Mouse (Mus musculus): ENCODE results near the gene Gpatch3. TPM values are rescaled to one million over a fixed set of nuclear protein-coding genes. Genes with fewer than 3 reads are reported as not detected.

Gpatch3 gene
- polyA plus RNA-seq, 1 experiment from 2014 or later = 10.0 TPM

DNA sequence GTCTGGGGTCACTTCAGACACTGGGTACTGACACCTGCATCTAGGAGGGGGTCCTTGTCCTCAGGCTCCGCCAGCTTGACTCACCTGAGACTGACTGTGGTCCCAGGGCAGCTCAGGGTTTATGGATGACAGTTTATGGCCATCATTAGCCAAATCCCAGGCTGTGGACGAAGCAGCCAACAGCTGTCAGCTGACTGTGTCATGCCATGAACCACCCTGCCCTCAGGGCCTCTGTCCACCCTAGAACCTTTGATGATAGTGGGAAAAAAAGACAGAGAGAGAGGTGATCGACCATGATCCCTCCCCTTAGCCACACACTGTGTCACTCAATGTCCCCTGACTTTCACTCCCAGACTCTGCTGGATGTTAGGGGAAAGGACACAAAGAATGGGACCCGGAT is 12.9 kb upstream of the Gpatch3 start:
- no peak for DNase-seq (ENCODE audit: extremely low spot score, low spot score)
- peaks cover 7% of the 10 kb centered on the region; the same call in 1 of the 2 replicates for H3K9me3 ChIP-seq
- no peak overlapping the region for H3K27ac ChIP-seq
- H3K4me3 ChIP-seq = no peak overlapping the region
- 76% methylated on average over 4 of the region's 4 CpGs for WGBS
- 0 out of 2 replicates have a peak, but pooled peaks cover 2% of the 10 kb centered on the region for H3K27me3 ChIP-seq (ENCODE audit: poor library complexity, severe bottlenecking)
- peaks cover 5% of the 10 kb centered on the region for H3K4me1 ChIP-seq
- H3K36me3 ChIP-seq (replicated peaks) = no peaks in the 10 kb centered on the region

DNA sequence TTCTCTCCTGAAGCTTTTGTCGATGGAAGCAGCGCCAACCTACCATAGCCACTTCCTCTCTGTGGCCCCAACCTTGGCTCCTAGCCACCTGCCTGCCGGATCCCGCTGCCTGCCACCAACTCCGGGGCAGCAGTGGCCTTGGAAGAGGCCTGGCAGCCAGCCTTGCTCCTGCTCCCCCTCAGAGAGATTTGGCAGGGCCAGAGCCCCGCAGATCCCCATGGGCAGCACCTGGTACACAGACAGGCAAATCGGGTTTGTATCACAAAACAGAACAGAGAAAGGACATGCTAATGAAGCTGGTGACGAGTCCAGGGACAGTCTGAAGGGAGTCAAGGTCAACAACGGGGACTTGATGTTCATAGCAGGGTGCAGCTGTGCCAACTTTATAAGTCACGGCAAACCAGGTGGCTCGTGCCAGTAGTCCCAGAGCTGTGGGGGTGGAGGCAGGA is 11.4 kb upstream of the Gpatch3 start:
- no peak overlapping the region for H3K27ac ChIP-seq
- 0 out of 2 replicates have a peak, but pooled peaks cover 2% of the 10 kb centered on the region for H3K27me3 ChIP-seq (ENCODE audit: poor library complexity, severe bottlenecking)
- H3K4me1 ChIP-seq = no peaks in the 10 kb centered on the region
- no peak for DNase-seq (ENCODE audit: extremely low spot score, low spot score)
- H3K4me3 ChIP-seq = no peak overlapping the region
- 82% methylated on average over 11 of the region's 11 CpGs for WGBS
- peaks cover 7% of the 10 kb centered on the region; the same call in 1 of the 2 replicates for H3K9me3 ChIP-seq
- H3K36me3 ChIP-seq (replicated peaks) = no peaks in the 10 kb centered on the region

DNA sequence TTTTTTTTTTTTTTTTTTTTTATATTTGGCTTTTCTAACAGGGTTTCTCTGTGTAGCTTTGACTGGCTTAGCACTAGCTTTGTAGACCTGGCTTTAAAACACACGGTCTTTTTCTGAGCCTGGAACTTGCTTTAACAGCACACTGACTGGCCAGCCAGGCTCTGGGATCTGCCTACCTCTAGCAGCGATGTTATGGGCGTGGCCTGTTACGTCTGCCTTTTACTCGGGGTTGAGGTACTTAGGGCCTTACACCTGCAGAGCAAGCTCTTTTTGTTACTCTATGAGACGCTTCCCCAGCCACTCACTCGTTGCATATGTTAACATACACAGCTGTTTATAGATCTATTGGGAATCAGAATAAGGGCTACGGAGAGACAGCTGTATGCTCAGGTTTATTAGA is 7.3 kb upstream of the Gpatch3 start:
- Histone ChIP-seq H3K4me1 (no peaks in the 10 kb centered on the region), H3K27me3 (ENCODE audit: poor library complexity, severe bottlenecking) (no peaks in the 10 kb centered on the region), H3K9me3 (peaks cover 7% of the 10 kb centered on the region; the same call in 1 of the 2 replicates), H3K27ac (no peak overlapping the region), H3K36me3 (replicated peaks) (no peaks in the 10 kb centered on the region), H3K4me3 (no peak overlapping the region)
- WGBS = 33% methylated on average over 8 of the region's 8 CpGs
- no peak for DNase-seq (ENCODE audit: extremely low spot score, low spot score)

DNA sequence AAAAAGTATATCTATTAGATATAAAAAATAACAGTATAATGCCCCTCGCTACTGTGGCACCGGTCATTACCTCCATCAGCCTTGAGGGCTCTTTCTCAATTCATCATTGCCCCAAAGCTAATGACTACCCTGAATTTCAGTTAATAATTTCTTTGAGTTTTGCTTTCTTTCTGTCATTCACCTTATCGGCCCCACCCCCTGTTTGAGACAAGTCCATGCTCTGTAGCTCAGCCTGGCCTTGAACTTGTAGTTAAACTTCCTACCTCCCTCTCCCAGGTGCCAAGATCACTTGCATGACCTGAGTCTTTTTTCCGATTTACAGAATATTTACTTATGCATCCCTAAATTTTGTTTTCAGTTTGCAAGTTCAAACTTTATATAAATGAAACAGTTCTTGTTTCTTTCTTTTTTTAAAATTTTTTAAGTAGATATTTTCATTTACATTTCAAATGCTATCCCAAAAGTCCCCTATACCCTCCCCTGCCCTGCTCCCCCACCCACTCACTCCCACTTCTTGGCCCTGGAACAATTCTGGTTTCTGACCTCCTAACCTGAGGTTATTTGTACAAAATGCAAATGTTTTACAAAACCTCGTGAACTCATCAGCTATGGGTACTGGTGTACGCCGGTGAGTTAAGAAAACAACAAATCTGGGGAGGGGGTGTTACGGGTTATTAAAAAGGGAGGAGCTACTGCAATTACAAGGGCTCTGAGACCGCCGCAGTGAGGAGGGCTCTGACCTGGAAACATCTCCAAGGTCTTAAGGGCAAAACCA is 5.1 kb upstream of the Gpatch3 start:
- Histone ChIP-seq H3K4me3 (no peak overlapping the region), H3K27ac (no peak overlapping the region), H3K27me3 (ENCODE audit: poor library complexity, severe bottlenecking) (no peaks in the 10 kb centered on the region), H3K36me3 (replicated peaks) (no peaks in the 10 kb centered on the region), H3K4me1 (peaks cover 7% of the 10 kb centered on the region), H3K9me3 (peaks cover 1% of the 10 kb centered on the region; the same call in 1 of the 2 replicates)
- no peak for DNase-seq (ENCODE audit: extremely low spot score, low spot score)
- 88% methylated on average over 10 of the region's 10 CpGs for WGBS

DNA sequence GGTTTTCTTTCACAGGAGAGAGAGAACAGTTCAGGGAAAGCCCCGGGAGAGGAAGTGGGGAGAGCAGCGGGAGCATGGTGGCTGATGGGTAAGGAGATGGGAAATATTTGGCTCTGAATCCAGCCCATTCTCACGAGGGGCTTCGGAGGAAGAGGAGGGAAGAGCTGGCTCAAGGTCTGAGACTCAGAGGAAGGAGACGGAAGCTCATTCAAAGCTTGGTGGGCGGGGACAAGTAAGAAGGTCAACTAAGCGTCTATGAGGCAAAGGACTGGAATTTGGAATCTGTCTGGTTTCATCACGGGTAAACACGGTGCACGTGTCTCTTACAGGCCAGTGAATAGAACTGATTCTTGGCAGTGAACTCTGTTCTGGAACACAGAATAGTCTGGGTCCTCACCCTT is 4.5 kb upstream of the Gpatch3 start:
- no peak overlapping the region for H3K4me3 ChIP-seq
- no peak for DNase-seq (ENCODE audit: extremely low spot score, low spot score)
- no peaks in the 10 kb centered on the region; the same call in 1 of the 2 replicates for H3K9me3 ChIP-seq
- no peaks in the 10 kb centered on the region for H3K36me3 ChIP-seq (replicated peaks)
- no peaks in the 10 kb centered on the region for H3K27me3 ChIP-seq (ENCODE audit: poor library complexity, severe bottlenecking)
- H3K27ac ChIP-seq = no peak overlapping the region
- 68% methylated on average over 10 of the region's 10 CpGs for WGBS
- H3K4me1 ChIP-seq = peaks cover 10% of the 10 kb centered on the region

DNA sequence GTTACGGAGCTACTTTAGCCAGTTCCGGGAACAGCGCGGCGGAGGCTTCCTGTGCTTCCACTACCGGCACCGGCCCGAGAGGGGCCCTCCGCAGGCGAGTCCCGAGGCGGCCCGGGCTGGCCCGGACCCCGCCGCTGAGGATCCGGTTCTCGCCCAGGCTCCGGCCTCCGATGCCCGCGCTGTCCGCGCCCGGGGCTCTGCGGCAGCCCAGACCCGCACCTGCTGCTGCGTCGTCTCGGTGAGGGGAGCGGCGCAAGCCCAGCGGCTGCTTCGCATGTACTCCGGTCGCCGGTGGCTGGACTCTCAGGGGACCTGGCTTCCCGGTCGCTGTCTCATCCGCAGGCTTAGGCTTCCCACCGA is 278 bp downstream of the Gpatch3 start:
- Histone ChIP-seq H3K27ac (peak overlapping the region; percentile 93), H3K36me3 (replicated peaks) (peaks cover 22% of the 10 kb centered on the region), H3K4me1 (peaks cover 20% of the 10 kb centered on the region), H3K9me3 (no peaks in the 10 kb centered on the region; the same call in 1 of the 2 replicates), H3K27me3 (ENCODE audit: poor library complexity, severe bottlenecking) (no peaks in the 10 kb centered on the region), H3K4me3 (peak overlapping the region; percentile 99)
- under 1% methylated on average over 41 of the region's 41 CpGs for WGBS
- DNase-seq (ENCODE audit: extremely low spot score, low spot score) = no peak

DNA sequence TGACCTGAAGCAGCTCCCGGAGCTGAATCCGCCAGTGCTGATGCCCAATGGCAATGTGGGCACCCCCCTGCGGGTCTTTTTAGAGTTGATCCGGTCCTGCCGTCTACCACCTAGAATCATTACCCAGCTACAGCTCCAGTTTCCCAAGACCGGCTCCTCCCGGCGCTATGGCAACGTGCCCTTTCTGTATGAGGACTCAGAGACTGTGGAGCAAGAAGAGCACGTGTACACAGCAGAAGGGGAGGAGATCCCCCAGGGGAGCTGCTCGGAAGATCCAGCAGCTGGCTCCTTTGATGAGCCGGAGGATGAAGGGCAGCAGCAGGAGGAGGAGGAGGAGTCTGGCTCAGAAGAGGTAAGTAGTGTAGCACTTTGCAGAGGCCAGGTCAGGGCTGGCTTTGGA is 3.4 kb downstream of the Gpatch3 start:
- no peaks in the 10 kb centered on the region for H3K9me3 ChIP-seq

DNA sequence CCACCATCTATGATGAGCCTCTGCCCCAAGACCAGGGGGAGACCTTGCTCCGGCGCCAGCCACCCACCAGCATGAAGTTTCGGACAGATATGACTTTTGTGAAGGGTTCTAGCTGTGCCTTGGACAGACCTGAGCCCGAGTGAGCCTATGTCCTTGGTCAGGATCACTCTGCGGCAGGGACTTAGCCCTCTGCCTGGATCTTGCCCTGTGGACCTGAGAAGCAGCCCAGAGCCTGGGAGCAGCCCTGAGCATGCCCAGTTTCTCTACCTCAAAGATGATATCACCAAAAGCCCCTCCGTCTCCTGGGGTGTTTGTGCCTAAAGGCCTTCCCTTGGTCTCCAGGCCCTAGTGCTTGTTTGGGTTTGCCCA is 9.1 kb downstream of the Gpatch3 start:
- no peaks in the 10 kb centered on the region for H3K27me3 ChIP-seq (ENCODE audit: poor library complexity, severe bottlenecking)
- H3K4me1 ChIP-seq = peaks cover 25% of the 10 kb centered on the region
- H3K9me3 ChIP-seq = no peaks in the 10 kb centered on the region
- peak overlapping the region; percentile 86 for H3K4me3 ChIP-seq
- peaks cover 73% of the 10 kb centered on the region for H3K36me3 ChIP-seq (replicated peaks)
- DNase-seq (ENCODE audit: extremely low spot score, low spot score) = no peak
- H3K27ac ChIP-seq = peak overlapping the region; percentile 88
- 65% methylated on average over 6 of the region's 6 CpGs for WGBS

More for the DNA sequence above, 3.4 kb downstream of the Gpatch3 start:
- H3K27me3 ChIP-seq (ENCODE audit: poor library complexity, severe bottlenecking) = no peaks in the 10 kb centered on the region
- 84% methylated on average over 12 of the region's 12 CpGs for WGBS
- no peak overlapping the region for H3K27ac ChIP-seq
- H3K4me3 ChIP-seq = no peak overlapping the region
- H3K36me3 ChIP-seq (replicated peaks) = peaks cover 52% of the 10 kb centered on the region
- DNase-seq (ENCODE audit: extremely low spot score, low spot score) = no peak
- H3K4me1 ChIP-seq = peaks cover 20% of the 10 kb centered on the region

- 3% methylated on average over 65 of the region's 65 CpGs for WGBS
- Histone ChIP-seq H3K4me1 (peaks cover 25% of the 10 kb centered on the region), H3K9me3 (no peaks in the 10 kb centered on the region), H3K27ac (peak within 1 kb of the TSS; percentile 88), H3K27me3 (ENCODE audit: poor library complexity, severe bottlenecking) (no peaks in the 10 kb centered on the region), H3K36me3 (replicated peaks) (peaks cover 73% of the 10 kb centered on the region), H3K4me3 (peak within 1 kb of the TSS; percentile 86)
- peak; percentile 81 for DNase-seq (ENCODE audit: extremely low spot score, low spot score)
These were observed 9.8 kb downstream of the Gpatch3 start, which contains the start of gene Gpn2 for GRCm38 (mm10) chr4:133584059-133584951. Gene Gpn2 (plus strand): TSS chr4:133584362.

DNA sequence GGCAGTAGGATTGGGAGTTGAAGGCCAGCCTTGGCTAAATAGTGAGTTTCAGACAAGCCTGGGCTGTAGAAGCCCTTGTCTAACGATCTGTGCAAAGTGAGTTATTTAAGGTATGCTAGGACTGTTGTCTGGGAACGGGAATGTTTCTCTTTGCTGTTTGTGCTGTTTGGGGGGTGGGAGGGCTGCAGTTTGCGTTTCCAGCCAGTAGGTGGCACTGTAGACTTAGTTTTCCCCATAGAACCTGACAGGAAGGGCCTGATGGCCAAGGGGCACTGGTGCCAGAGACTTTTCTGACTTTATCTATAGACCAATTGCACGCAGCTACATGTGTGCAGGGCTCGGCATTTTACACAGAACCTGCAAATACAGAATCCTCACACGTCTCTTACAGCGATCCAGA is 18.0 kb downstream of the Gpatch3 start:
- Histone ChIP-seq H3K27me3 (ENCODE audit: poor library complexity, severe bottlenecking) (peaks cover 7% of the 10 kb centered on the region), H3K4me1 (0 out of 2 replicates have a peak, but pooled peaks cover 7% of the 10 kb centered on the region), H3K36me3 (replicated peaks) (peaks cover 58% of the 10 kb centered on the region), H3K9me3 (no peaks in the 10 kb centered on the region), H3K27ac (no peak overlapping the region), H3K4me3 (no peak overlapping the region)
- WGBS = 35% methylated on average over 7 of the region's 7 CpGs
- DNase-seq (ENCODE audit: extremely low spot score, low spot score) = peak; percentile 71

DNA sequence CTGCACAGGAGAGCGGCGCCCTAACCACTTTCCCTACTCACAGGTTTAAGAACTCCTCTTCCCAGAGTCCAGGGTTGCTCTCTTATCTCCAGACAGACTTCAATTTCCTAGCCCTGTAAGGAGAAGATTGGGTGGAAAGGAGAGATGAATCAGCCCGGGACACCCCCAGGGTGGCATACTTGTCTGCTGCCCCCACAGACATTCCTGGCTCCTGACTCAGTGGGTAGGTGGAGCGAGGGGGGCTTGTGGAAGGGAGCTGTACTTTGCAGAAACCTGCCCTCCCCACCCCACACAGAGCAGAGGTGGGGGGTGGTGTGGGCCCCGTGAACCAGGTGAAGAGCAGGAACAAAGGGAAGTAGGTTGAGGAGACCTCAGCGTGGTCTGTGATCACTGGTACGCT is 21.0 kb downstream of the Gpatch3 start:
- Histone ChIP-seq H3K4me3 (no peak overlapping the region), H3K9me3 (no peaks in the 10 kb centered on the region), H3K4me1 (peaks cover 27% of the 10 kb centered on the region), H3K36me3 (replicated peaks) (peaks cover 29% of the 10 kb centered on the region), H3K27me3 (ENCODE audit: poor library complexity, severe bottlenecking) (peaks cover 37% of the 10 kb centered on the region), H3K27ac (no peak overlapping the region)
- WGBS = 68% methylated on average over 7 of the region's 7 CpGs
- DNase-seq (ENCODE audit: extremely low spot score, low spot score) = no peak

DNA sequence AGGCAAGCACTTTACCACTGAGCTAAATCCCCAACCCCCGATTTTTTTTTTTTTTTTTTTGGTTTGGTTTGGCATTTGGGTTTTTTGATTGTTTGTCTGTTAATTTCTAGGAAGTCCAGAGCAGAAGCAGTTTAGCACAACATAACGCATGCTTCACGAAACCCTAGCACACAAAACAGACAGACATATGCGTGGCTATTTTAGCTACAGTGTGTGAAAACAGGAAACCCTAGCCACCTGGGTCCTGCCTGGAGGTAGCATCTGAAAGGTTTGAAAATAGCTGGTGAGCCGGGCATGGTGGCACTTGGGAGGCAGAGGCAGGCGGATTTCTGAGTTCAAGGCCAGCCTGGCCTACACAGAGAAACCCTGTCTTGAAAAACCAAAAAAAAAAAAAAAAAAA is 21.5 kb downstream of the Gpatch3 start:
- Histone ChIP-seq H3K27ac (no peak overlapping the region), H3K9me3 (no peaks in the 10 kb centered on the region), H3K4me1 (peaks cover 27% of the 10 kb centered on the region), H3K4me3 (no peak overlapping the region), H3K36me3 (replicated peaks) (peaks cover 23% of the 10 kb centered on the region), H3K27me3 (ENCODE audit: poor library complexity, severe bottlenecking) (peaks cover 42% of the 10 kb centered on the region)
- WGBS = 88% methylated on average over 6 of the region's 6 CpGs
- no peak for DNase-seq (ENCODE audit: extremely low spot score, low spot score)

GRCm38 (mm10) chr4:133598616-133599015 is 24.1 kb downstream of the Gpatch3 start:
- DNase-seq (ENCODE audit: extremely low spot score, low spot score) = no peak
- Histone ChIP-seq H3K27me3 (ENCODE audit: poor library complexity, severe bottlenecking) (peaks cover 67% of the 10 kb centered on the region), H3K4me3 (no peak overlapping the region), H3K27ac (no peak overlapping the region), H3K4me1 (peaks cover 41% of the 10 kb centered on the region), H3K9me3 (no peaks in the 10 kb centered on the region), H3K36me3 (replicated peaks) (peaks cover 9% of the 10 kb centered on the region)
- 53% methylated on average over 4 of the region's 4 CpGs for WGBS
